Mouse (Mus musculus) myocyte (in vitro differentiated cells): Measurements from ENCODE around the gene Selenok.

ENCODE experiments used
- MAX ChIP-seq: IDR thresholded peaks from one replicate; pipeline ENCODE4 v1.6.1; 2011; ENCODE audit warnings: low read depth, mild to moderate bottlenecking, control low read depth
- MYOD1 ChIP-seq, 3 experiments: IDR thresholded peaks; one replicate each; pipeline ENCODE4 v1.6.1; 2011; ENCODE audit warnings: control low read depth in 2 of 3, low read depth in 2 of 3, mild to moderate bottlenecking in 2 of 3, moderate library complexity in 1 of 3; ENCODE audit not compliant: insufficient read length in 2 of 3, control insufficient read depth in 1 of 3
- MYOG ChIP-seq, 3 experiments: IDR thresholded peaks; one replicate each; pipeline ENCODE4 v1.6.1; 2011; ENCODE audit warnings: control low read depth in 2 of 3, low read depth in 2 of 3, mild to moderate bottlenecking in 2 of 3; ENCODE audit not compliant: insufficient read length in 2 of 3, control insufficient read depth in 1 of 3, insufficient read depth in 1 of 3
- POLR2A ChIP-seq: IDR thresholded peaks from one replicate; pipeline ENCODE4 v1.6.1; 2011; ENCODE audit warnings: low read depth, mild to moderate bottlenecking, control low read depth, moderate library complexity; ENCODE audit not compliant: insufficient read length
- TCF3 ChIP-seq: IDR thresholded peaks from one replicate; pipeline ENCODE4 v1.6.1; 2011; ENCODE audit warnings: low read depth, control low read depth; ENCODE audit not compliant: insufficient read length

- TF ChIP-seq POLR2A (no peak), MYOD1 (IDR thresholded peaks at IDR 0.05; ENCODE audit: control insufficient read depth in 1 of 3, insufficient read length in 2 of 3, low read depth in 2 of 3) (no peak), MAX (no peak), MYOG (IDR thresholded peaks at IDR 0.05; ENCODE audit: control insufficient read depth in 1 of 3, insufficient read depth in 1 of 3, insufficient read length in 2 of 3, low read depth in 2 of 3) (no peak), TCF3 (no peak)
Measured at GRCm38 (mm10) chr14:29988337-29988736, 20.2 kb downstream of the Selenok start.
